Mouse (Mus musculus): ENCODE measurements around the gene Ankrd11. TPM values are rescaled to one million over a fixed set of nuclear protein-coding genes. Genes with fewer than 3 reads are reported as not detected.
A peak's percentile ranks its signal among the peaks of the same experiment; 100 is the strongest.

The Ankrd11 gene
- polyA plus RNA-seq, 1 experiment from 2014 or later, result 53.8 TPM

DNA sequence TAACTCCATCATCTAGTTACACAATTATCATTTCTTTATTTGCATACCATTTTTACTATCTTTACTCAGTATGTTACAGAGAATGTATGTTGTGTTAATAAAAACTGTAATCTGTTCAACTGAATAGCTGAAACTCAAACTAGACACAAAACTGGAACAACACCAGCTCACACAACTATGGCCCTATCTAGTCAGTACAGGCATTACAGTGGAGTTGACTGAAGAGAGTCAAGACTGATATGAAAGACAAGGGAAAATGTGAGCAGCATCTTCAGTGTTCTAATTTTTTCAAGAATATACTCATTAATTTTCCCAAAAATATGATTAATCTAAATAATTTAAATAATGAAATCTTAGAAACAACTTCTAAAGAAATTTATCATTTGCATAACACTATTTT is 86.9 kb downstream of the Ankrd11 start:
- H3K4me1 ChIP-seq (replicated peaks; ENCODE audit: control insufficient read depth, insufficient read depth, low read length), result peaks cover 64% of the 10 kb centered on the region
- H3K36me3 ChIP-seq (ENCODE audit: control insufficient read depth, insufficient read depth, low read length), result no peaks in the 10 kb centered on the region
- ATAC-seq (replicated peaks; ENCODE audit: low FRiP score) (no peak), DNase-seq (ENCODE audit: low spot score) (no peak)
- H3K9me3 ChIP-seq (ENCODE audit: control insufficient read depth, low read length), result no peaks in the 10 kb centered on the region
- no peak overlapping the region for H3K27ac ChIP-seq (ENCODE audit: low read depth, low read length)
- no peak overlapping the region for H3K4me3 ChIP-seq (ENCODE audit: low read depth, low read length)
- H3K9ac ChIP-seq (ENCODE audit: low read depth, low read length), result no peak overlapping the region
- H3K27me3 ChIP-seq (replicated peaks; ENCODE audit: control insufficient read depth, insufficient read depth, low read length), result no peaks in the 10 kb centered on the region
- peak overlapping the region; percentile 35; the same call in 1 of the 2 replicates for H3K4me2 ChIP-seq

DNA sequence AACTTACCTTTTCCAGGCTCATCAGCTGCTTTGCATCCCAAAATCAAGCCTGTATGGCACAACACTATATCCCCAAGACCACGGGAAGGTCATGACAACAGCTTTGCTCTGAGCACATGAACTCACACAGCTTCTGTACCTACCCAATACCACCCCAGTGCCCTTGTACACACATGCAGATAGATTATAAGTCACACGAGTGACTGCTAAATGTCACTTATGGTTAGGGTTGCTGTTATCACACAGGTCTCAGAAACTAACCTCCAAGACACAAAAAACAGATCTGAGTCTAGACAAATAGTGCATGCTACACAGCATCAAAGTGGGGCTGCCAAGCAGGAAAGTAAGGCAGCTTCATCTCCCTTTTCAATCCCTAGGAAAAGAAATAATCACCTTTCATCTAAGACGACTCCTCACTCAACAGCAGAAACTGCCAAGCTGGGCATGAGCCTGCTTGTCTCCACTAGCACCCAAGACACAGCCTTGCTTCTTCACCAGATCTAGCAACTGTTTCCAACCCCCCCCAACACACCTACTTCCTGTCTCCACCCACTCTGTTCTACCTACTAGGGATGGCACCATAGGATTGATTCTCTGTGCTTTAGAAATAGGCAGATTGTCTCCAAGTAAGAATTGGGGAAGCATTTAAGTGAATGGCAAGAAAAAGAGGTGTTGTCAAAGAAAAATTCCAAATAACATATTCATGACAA is 87.8 kb downstream of the Ankrd11 start:
- Histone ChIP-seq H3K36me3 (ENCODE audit: control insufficient read depth, insufficient read depth, low read length) (no peaks in the 10 kb centered on the region), H3K27ac (ENCODE audit: low read depth, low read length) (peak overlapping the region; percentile 30; the same call in 1 of the 2 replicates), H3K9me3 (ENCODE audit: control insufficient read depth, low read length) (no peaks in the 10 kb centered on the region), H3K27me3 (replicated peaks; ENCODE audit: control insufficient read depth, insufficient read depth, low read length) (no peaks in the 10 kb centered on the region), H3K9ac (ENCODE audit: low read depth, low read length) (no peak overlapping the region), H3K4me1 (replicated peaks; ENCODE audit: control insufficient read depth, insufficient read depth, low read length) (peaks cover 61% of the 10 kb centered on the region), H3K4me3 (ENCODE audit: low read depth, low read length) (no peak overlapping the region), H3K4me2 (peak overlapping the region; percentile 39)
- WGBS, result 53% methylated on average over 3 of the region's 3 CpGs
- no peak for DNase-seq (ENCODE audit: low spot score)
- ATAC-seq (replicated peaks; ENCODE audit: low FRiP score), result 0 out of 2 replicates have a peak, but pooled peaks have one; percentile 21

- no peaks in the 10 kb centered on the region for H3K36me3 ChIP-seq (ENCODE audit: control insufficient read depth, insufficient read depth, low read length)
- H3K9me3 ChIP-seq (ENCODE audit: control insufficient read depth, low read length), result no peaks in the 10 kb centered on the region
- no peak overlapping the region for H3K9ac ChIP-seq (ENCODE audit: low read depth, low read length)
- 70% methylated on average over 6 of the region's 6 CpGs for WGBS
- H3K4me1 ChIP-seq (replicated peaks; ENCODE audit: control insufficient read depth, insufficient read depth, low read length), result peaks cover 59% of the 10 kb centered on the region
- no peak overlapping the region for H3K4me3 ChIP-seq (ENCODE audit: low read depth, low read length)
- H3K27me3 ChIP-seq (replicated peaks; ENCODE audit: control insufficient read depth, insufficient read depth, low read length), result no peaks in the 10 kb centered on the region
- no peak overlapping the region for H3K27ac ChIP-seq (ENCODE audit: low read depth, low read length)
- no peak overlapping the region for H3K4me2 ChIP-seq
- ATAC-seq (replicated peaks; ENCODE audit: low FRiP score) (no peak), DNase-seq (ENCODE audit: low spot score) (no peak)
Observed at GRCm38 (mm10) chr8:122953028-122953427, 89.0 kb downstream of the Ankrd11 start.

DNA sequence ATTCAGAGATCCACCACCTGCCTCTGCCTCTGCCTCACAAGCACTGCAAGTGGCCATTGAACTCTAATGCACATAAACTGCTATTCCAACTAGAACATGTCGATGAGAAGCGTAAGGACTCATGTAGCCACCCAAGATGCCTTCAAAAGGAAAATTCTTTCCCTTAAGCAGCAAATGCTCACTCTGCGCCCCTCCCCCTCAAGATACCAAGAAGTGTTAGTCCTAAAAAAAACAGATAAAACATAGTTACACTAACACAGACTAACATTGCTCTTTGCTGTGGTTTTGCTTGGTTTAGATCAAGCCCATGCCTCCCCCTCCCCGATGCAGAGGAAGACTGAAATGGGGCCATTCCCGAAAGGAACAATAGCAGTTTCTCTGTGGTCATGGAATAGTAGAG is 90.6 kb downstream of the Ankrd11 start:
- peaks cover 47% of the 10 kb centered on the region for H3K4me1 ChIP-seq (replicated peaks; ENCODE audit: control insufficient read depth, insufficient read depth, low read length)
- H3K27me3 ChIP-seq (replicated peaks; ENCODE audit: control insufficient read depth, insufficient read depth, low read length), result no peaks in the 10 kb centered on the region
- no peaks in the 10 kb centered on the region for H3K36me3 ChIP-seq (ENCODE audit: control insufficient read depth, insufficient read depth, low read length)
- ATAC-seq (replicated peaks; ENCODE audit: low FRiP score) (no peak), DNase-seq (ENCODE audit: low spot score) (no peak)
- 86% methylated on average over 5 of the region's 5 CpGs for WGBS
- no peak overlapping the region for H3K4me3 ChIP-seq (ENCODE audit: low read depth, low read length)
- no peaks in the 10 kb centered on the region for H3K9me3 ChIP-seq (ENCODE audit: control insufficient read depth, low read length)
- no peak overlapping the region for H3K27ac ChIP-seq (ENCODE audit: low read depth, low read length)
- no peak overlapping the region for H3K4me2 ChIP-seq
- no peak overlapping the region for H3K9ac ChIP-seq (ENCODE audit: low read depth, low read length)

DNA sequence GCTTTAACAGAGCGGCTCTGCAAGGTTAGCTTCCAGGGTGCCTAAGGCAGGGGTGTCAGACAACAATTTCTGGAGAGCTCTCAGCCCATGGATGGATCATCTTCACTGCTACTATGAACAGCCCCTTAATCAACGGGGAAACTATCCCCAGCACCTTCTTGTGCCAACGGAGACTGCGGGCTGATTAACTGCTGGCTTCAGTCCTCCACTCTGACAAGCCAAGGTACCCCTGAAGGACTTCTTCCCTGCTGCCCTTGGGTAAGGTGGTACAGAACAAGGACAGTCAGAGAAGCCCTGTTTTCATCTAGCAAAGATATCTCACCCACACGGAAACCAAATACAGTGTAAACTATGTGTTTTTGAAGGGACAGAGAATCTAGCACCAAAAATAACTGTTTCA is 92.4 kb downstream of the Ankrd11 start:
- Histone ChIP-seq H3K4me1 (replicated peaks; ENCODE audit: control insufficient read depth, insufficient read depth, low read length) (peaks cover 31% of the 10 kb centered on the region), H3K9ac (ENCODE audit: low read depth, low read length) (no peak overlapping the region), H3K27ac (ENCODE audit: low read depth, low read length) (no peak overlapping the region), H3K9me3 (ENCODE audit: control insufficient read depth, low read length) (no peaks in the 10 kb centered on the region), H3K4me3 (ENCODE audit: low read depth, low read length) (no peak overlapping the region), H3K36me3 (ENCODE audit: control insufficient read depth, insufficient read depth, low read length) (no peaks in the 10 kb centered on the region), H3K27me3 (replicated peaks; ENCODE audit: control insufficient read depth, insufficient read depth, low read length) (no peaks in the 10 kb centered on the region), H3K4me2 (no peak overlapping the region)
- ATAC-seq (replicated peaks; ENCODE audit: low FRiP score), result no peak
- no peak for DNase-seq (ENCODE audit: low spot score)
- 76% methylated on average over 5 of the region's 5 CpGs for WGBS

- 77% methylated on average over 2 of the region's 2 CpGs for WGBS
- no peak overlapping the region for H3K4me3 ChIP-seq (ENCODE audit: low read depth, low read length)
- H3K9ac ChIP-seq (ENCODE audit: low read depth, low read length), result no peak overlapping the region
- DNase-seq (ENCODE audit: low spot score) (no peak), ATAC-seq (replicated peaks; ENCODE audit: low FRiP score) (no peak)
- no peaks in the 10 kb centered on the region for H3K36me3 ChIP-seq (ENCODE audit: control insufficient read depth, insufficient read depth, low read length)
- H3K9me3 ChIP-seq (ENCODE audit: control insufficient read depth, low read length), result no peaks in the 10 kb centered on the region
- H3K4me2 ChIP-seq, result no peak overlapping the region
- H3K4me1 ChIP-seq (replicated peaks; ENCODE audit: control insufficient read depth, insufficient read depth, low read length), result peaks cover 4% of the 10 kb centered on the region
- H3K27me3 ChIP-seq (replicated peaks; ENCODE audit: control insufficient read depth, insufficient read depth, low read length), result no peaks in the 10 kb centered on the region
- no peak overlapping the region for H3K27ac ChIP-seq (ENCODE audit: low read depth, low read length)
Observed at GRCm38 (mm10) chr8:122945775-122946174, 96.3 kb downstream of the Ankrd11 start.

GRCm38 (mm10) chr8:122942803-122943713 is 99.0 kb downstream of the Ankrd11 start:
- no peak overlapping the region for H3K9ac ChIP-seq (ENCODE audit: low read depth, low read length)

GRCm38 (mm10) chr8:122938591-122938990 is 103.5 kb downstream of the Ankrd11 start:
- H3K4me3 ChIP-seq (ENCODE audit: low read depth, low read length), result no peak overlapping the region
- no peak overlapping the region for H3K9ac ChIP-seq (ENCODE audit: low read depth, low read length)
- DNase-seq (ENCODE audit: low spot score) (no peak), ATAC-seq (replicated peaks; ENCODE audit: low FRiP score) (no peak)
- no peaks in the 10 kb centered on the region for H3K9me3 ChIP-seq (ENCODE audit: control insufficient read depth, low read length)
- WGBS, result 28% methylated on average over 4 of the region's 4 CpGs
- no peak overlapping the region for H3K27ac ChIP-seq (ENCODE audit: low read depth, low read length)
- no peak overlapping the region for H3K4me2 ChIP-seq
- H3K27me3 ChIP-seq (replicated peaks; ENCODE audit: control insufficient read depth, insufficient read depth, low read length), result no peaks in the 10 kb centered on the region
- H3K36me3 ChIP-seq (ENCODE audit: control insufficient read depth, insufficient read depth, low read length), result no peaks in the 10 kb centered on the region
- H3K4me1 ChIP-seq (replicated peaks; ENCODE audit: control insufficient read depth, insufficient read depth, low read length), result peaks cover 53% of the 10 kb centered on the region

More at GRCm38 (mm10) chr8:122942803-122943713, 99.0 kb downstream of the Ankrd11 start:
- no peaks in the 10 kb centered on the region for H3K36me3 ChIP-seq (ENCODE audit: control insufficient read depth, insufficient read depth, low read length)
- no peak overlapping the region for H3K27ac ChIP-seq (ENCODE audit: low read depth, low read length)
- H3K4me1 ChIP-seq (replicated peaks; ENCODE audit: control insufficient read depth, insufficient read depth, low read length), result peaks cover 20% of the 10 kb centered on the region
- H3K4me2 ChIP-seq, result no peak overlapping the region
- 81% methylated on average over 9 of the region's 9 CpGs for WGBS
- no peak overlapping the region for H3K4me3 ChIP-seq (ENCODE audit: low read depth, low read length)
- DNase-seq (ENCODE audit: low spot score) (no peak), ATAC-seq (replicated peaks; ENCODE audit: low FRiP score) (no peak)
- H3K27me3 ChIP-seq (replicated peaks; ENCODE audit: control insufficient read depth, insufficient read depth, low read length), result no peaks in the 10 kb centered on the region
- no peaks in the 10 kb centered on the region for H3K9me3 ChIP-seq (ENCODE audit: control insufficient read depth, low read length)
